Mouse (Mus musculus): ENCODE measurements around the gene Stard3nl.

The Stard3nl gene

GRCm38 (mm10) chr13:19395688-19396354, at the start of gene Stard3nl:
TSS of gene Stard3nl (minus strand) at chr13:19395795.
- peak; percentile 98 for DNase-seq

- DNase-seq: peak; percentile 8
These were observed 42.4 kb upstream of the Stard3nl start for GRCm38 (mm10) chr13:19438040-19438439.

- no peak for DNase-seq
These were observed 34.3 kb upstream of the Stard3nl start for GRCm38 (mm10) chr13:19429812-19430370.

GRCm38 (mm10) chr13:19428076-19428475, 32.5 kb upstream of the Stard3nl start:
- DNase-seq: no peak

- DNase-seq: no peak
These were observed 29.0 kb upstream of the Stard3nl start for GRCm38 (mm10) chr13:19424563-19424962.

GRCm38 (mm10) chr13:19422521-19422920, 26.9 kb upstream of the Stard3nl start:
- no peak for DNase-seq

- DNase-seq: no peak
These were observed 22.4 kb upstream of the Stard3nl start for GRCm38 (mm10) chr13:19417885-19418521.

GRCm38 (mm10) chr13:19415894-19416531, 20.4 kb upstream of the Stard3nl start:
- no peak for DNase-seq

- DNase-seq: no peak
These were observed 19.7 kb upstream of the Stard3nl start for GRCm38 (mm10) chr13:19415337-19415736.

GRCm38 (mm10) chr13:19412334-19412939, 16.8 kb upstream of the Stard3nl start:
- no peak for DNase-seq

- DNase-seq: no peak
These were observed 16.3 kb upstream of the Stard3nl start for GRCm38 (mm10) chr13:19411886-19412285.

- DNase-seq: no peak
These were observed 15.1 kb upstream of the Stard3nl start for GRCm38 (mm10) chr13:19410694-19411093.

GRCm38 (mm10) chr13:19407953-19408352, 12.4 kb upstream of the Stard3nl start:
- DNase-seq: no peak

GRCm38 (mm10) chr13:19404623-19405022, 9.0 kb upstream of the Stard3nl start:
- DNase-seq: no peak

- no peak for DNase-seq
These were observed 552 bp downstream of the Stard3nl start for GRCm38 (mm10) chr13:19394798-19395687.

GRCm38 (mm10) chr13:19394171-19394570, 1.4 kb downstream of the Stard3nl start:
- DNase-seq: no peak

- DNase-seq: no peak
These were observed 1.9 kb downstream of the Stard3nl start for GRCm38 (mm10) chr13:19393731-19394130.

- DNase-seq: no peak
These were observed 4.0 kb downstream of the Stard3nl start for GRCm38 (mm10) chr13:19391608-19392007.

GRCm38 (mm10) chr13:19390296-19390695, 5.3 kb downstream of the Stard3nl start:
- no peak for DNase-seq

GRCm38 (mm10) chr13:19389896-19390295, 5.7 kb downstream of the Stard3nl start:
- DNase-seq: no peak

GRCm38 (mm10) chr13:19389434-19389833, 6.2 kb downstream of the Stard3nl start:
- DNase-seq: no peak

- no peak for DNase-seq
These were observed 10.4 kb downstream of the Stard3nl start for GRCm38 (mm10) chr13:19385226-19385625.

All from thymus, postnatal 25 days (tissue).